Mouse (Mus musculus) testis, adult 2 months (tissue): ENCODE measurements around the gene Nav1.

Experiments used
- CTCF ChIP-seq: fragments of 200-500 bp; IDR thresholded peaks from 2 replicates; pipeline ENCODE4 v1.5.1; 2012; ENCODE audit warnings: low read depth, mild to moderate bottlenecking, inconsistent platforms, low read length, moderate library complexity; ENCODE audit not compliant: control insufficient read depth, insufficient read depth, insufficient replicate concordance
- POLR2A ChIP-seq: fragments of 200-500 bp; IDR thresholded peaks from 2 replicates; pipeline ENCODE4 v1.6.1; 2012; ENCODE audit warnings: low read depth, mild to moderate bottlenecking, inconsistent platforms, low read length, moderate library complexity; ENCODE audit not compliant: control insufficient read depth

DNA sequence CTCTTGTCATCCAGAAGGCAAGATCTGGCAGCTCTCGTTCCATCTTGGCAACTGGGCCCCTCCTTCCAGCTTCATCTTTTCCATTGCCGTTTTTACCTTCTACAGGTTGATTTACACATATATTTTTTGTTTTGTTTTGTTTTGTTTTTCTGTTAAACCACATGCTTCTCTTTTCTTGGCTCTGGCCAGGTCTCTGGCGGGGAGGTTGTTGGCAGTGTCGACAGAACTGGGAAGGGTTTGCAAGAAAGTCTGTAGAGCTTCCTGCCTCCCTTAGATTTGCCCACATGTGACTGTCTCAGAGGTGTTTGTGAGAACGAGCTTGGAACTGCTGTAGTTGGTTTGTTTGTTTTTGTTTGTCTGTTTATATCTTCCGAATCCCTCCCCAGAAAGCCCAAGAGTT lies 166.1 kb downstream of the Nav1 start:
- TF ChIP-seq CTCF (no peak), POLR2A (no peak)
